Mouse (Mus musculus) left cerebral cortex, postnatal 4 days (tissue): ENCODE measurements around the gene Trem2. TPM values are rescaled to one million over a fixed set of nuclear protein-coding genes. Genes with fewer than 3 reads are reported as not detected.
"Not testable (repeated sequence)": the region's sequence is repeated elsewhere in the genome, so short reads cannot be mapped to it uniquely, and the experiment has no call there.

Experiments used
- DNase-seq: peaks from one replicate; pipeline ENCODE4 v3.0.0-alpha.2; 2022
- intact Hi-C: fragments of 180-260 bp; cut with DNase I; formaldehyde crosslinking; loops from one replicate; pipeline ENCODE4 v1.15.1; 2025
- total RNA-seq, 2 experiments: library from RNA; stranded (reverse); gene quantifications; 2 replicates each; pipeline ENCODE4 v1.2.3; 2021

Trem2 gene
- total RNA-seq = 1 to 10 TPM; 2.7 to 3.2 TPM

GRCm38 (mm10) chr17:48346231-48346630 lies at the start of gene Trem2:
Gene Trem2 (plus strand): TSS chr17:48346401.
- DNase-seq = no peak
- intact Hi-C loops = no loop called here

GRCm38 (mm10) chr17:48299203-48299602 lies 47.0 kb upstream of the Trem2 start, which contains the start of gene Treml2:
Gene Treml2 (plus strand): TSS chr17:48299498.
- intact Hi-C loops = no loop called here
- DNase-seq = no peak

- no peak for DNase-seq
- intact Hi-C loops = no loop called here
Measured at GRCm38 (mm10) chr17:48299756-48300155, 46.4 kb upstream of the Trem2 start.

GRCm38 (mm10) chr17:48300199-48300598 lies 46.0 kb upstream of the Trem2 start:
- DNase-seq = no peak
- intact Hi-C loops = no loop called here

GRCm38 (mm10) chr17:48300861-48301260 lies 45.3 kb upstream of the Trem2 start:
- DNase-seq = no peak
- intact Hi-C loops = no loop called here

GRCm38 (mm10) chr17:48301792-48302191 lies 44.4 kb upstream of the Trem2 start:
- intact Hi-C loops = no loop called here
- DNase-seq = no peak

- DNase-seq = no peak
- intact Hi-C loops = no loop called here
Measured at GRCm38 (mm10) chr17:48312124-48312523, 34.1 kb upstream of the Trem2 start.

GRCm38 (mm10) chr17:48315905-48316579 lies 30.2 kb upstream of the Trem2 start, which contains the start of gene B430306N03Rik:
Gene B430306N03Rik (plus strand): TSS chr17:48316141.
- intact Hi-C loops, DNase-seq: not testable (repeated sequence)

- intact Hi-C loops = no loop called here
- no peak for DNase-seq
Measured at GRCm38 (mm10) chr17:48318686-48319085, 27.5 kb upstream of the Trem2 start.

- no peak for DNase-seq
- intact Hi-C loops = no loop called here
Measured at GRCm38 (mm10) chr17:48321279-48321678, 24.9 kb upstream of the Trem2 start.

GRCm38 (mm10) chr17:48323236-48323635 lies 23.0 kb upstream of the Trem2 start:
- no peak for DNase-seq
- intact Hi-C loops = no loop called here

GRCm38 (mm10) chr17:48324258-48324657 lies 21.9 kb upstream of the Trem2 start:
- DNase-seq = no peak
- intact Hi-C loops = no loop called here

GRCm38 (mm10) chr17:48325093-48325492 lies 21.1 kb upstream of the Trem2 start:
- intact Hi-C loops = no loop called here
- no peak for DNase-seq

- no peak for DNase-seq
- intact Hi-C loops = no loop called here
Measured at GRCm38 (mm10) chr17:48325638-48326037, 20.6 kb upstream of the Trem2 start.

- intact Hi-C loops = no loop called here
- DNase-seq = no peak
Measured at GRCm38 (mm10) chr17:48326656-48327055, 19.5 kb upstream of the Trem2 start.

GRCm38 (mm10) chr17:48332524-48332923 lies 13.7 kb upstream of the Trem2 start:
- intact Hi-C loops = no loop called here
- no peak for DNase-seq

- intact Hi-C loops = no loop called here
- no peak for DNase-seq
Measured at GRCm38 (mm10) chr17:48334186-48334585, 12.0 kb upstream of the Trem2 start.

- DNase-seq = peak; percentile 83
- intact Hi-C loops = no loop called here
Measured at GRCm38 (mm10) chr17:48336857-48337256, 9.3 kb upstream of the Trem2 start.

- intact Hi-C loops = no loop called here
- DNase-seq = no peak
Measured at GRCm38 (mm10) chr17:48340267-48340666, 5.9 kb upstream of the Trem2 start.

- DNase-seq = no peak
- intact Hi-C loops = no loop called here
Measured at GRCm38 (mm10) chr17:48341947-48342346, 4.3 kb upstream of the Trem2 start.

- intact Hi-C loops = no loop called here
- no peak for DNase-seq
Measured at GRCm38 (mm10) chr17:48343065-48343464, 3.1 kb upstream of the Trem2 start.

GRCm38 (mm10) chr17:48345824-48346223 lies 377 bp upstream of the Trem2 start:
- intact Hi-C loops = no loop called here

GRCm38 (mm10) chr17:48346834-48347233 lies 633 bp downstream of the Trem2 start:
- DNase-seq = no peak
- intact Hi-C loops = no loop called here

More at GRCm38 (mm10) chr17:48345824-48346223, 377 bp upstream of the Trem2 start:
- no peak for DNase-seq
